Mouse (Mus musculus) spleen, adult 2 months (tissue): ENCODE measurements around the gene Pde3a.

ENCODE experiments used
- CTCF ChIP-seq: fragments of 200-500 bp; IDR thresholded peaks from 2 replicates; pipeline ENCODE4 v1.5.1; 2011; ENCODE audit warnings: mild to moderate bottlenecking, inconsistent platforms; ENCODE audit not compliant: insufficient read depth, insufficient read length, insufficient replicate concordance; ENCODE audit errors: extremely low read depth
- POLR2A ChIP-seq: fragments of 200-500 bp; IDR thresholded peaks from 2 replicates; pipeline ENCODE4 v1.6.1; 2011; ENCODE audit warnings: low read depth, low read length, inconsistent platforms

DNA sequence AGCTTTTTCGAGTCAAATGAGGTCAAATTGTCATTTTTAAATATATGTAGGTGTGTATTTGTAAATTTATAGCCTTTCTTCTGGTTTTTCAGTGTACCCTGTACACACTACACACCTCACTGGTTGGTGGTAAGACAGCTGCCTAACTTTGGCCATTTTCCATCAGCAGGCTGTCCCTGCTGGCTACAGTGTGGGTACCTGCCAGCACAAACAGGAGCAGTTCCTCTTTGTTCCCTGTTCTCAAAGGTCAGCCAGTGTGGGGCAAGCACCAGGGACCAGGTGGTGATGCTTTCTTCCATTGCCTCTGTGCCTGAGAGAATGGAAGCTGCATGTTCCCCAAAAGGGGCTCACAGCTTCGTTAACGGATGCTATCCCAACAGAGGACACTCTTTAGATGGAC, 28.0 kb upstream of the Pde3a start:
- TF ChIP-seq CTCF (no peak), POLR2A (no peak)
